Mouse (Mus musculus) left cerebral cortex, postnatal 14 days (tissue): ENCODE results near the gene Acvr1. TPM values are rescaled to one million over a fixed set of nuclear protein-coding genes. Genes with fewer than 3 reads are reported as not detected.

ENCODE experiments used
- DNase-seq, 2 experiments: peaks; one replicate each; pipeline ENCODE4 v3.0.0; 2021 to 2022; ENCODE audit warnings: low spot score in 2 of 2, mixed read lengths in 1 of 2
- intact Hi-C: fragments of 180-260 bp; cut with DNase I; formaldehyde crosslinking; loops from one replicate; pipeline ENCODE4 v1.15.1; 2025
- total RNA-seq, 2 experiments: library from RNA; stranded (reverse); gene quantifications; 2 replicates each; pipeline ENCODE4 v1.2.3; 2021

Gene Acvr1
- total RNA-seq, 2 experiments from 2014 or later, result 32.7 to 33.8 TPM

DNA sequence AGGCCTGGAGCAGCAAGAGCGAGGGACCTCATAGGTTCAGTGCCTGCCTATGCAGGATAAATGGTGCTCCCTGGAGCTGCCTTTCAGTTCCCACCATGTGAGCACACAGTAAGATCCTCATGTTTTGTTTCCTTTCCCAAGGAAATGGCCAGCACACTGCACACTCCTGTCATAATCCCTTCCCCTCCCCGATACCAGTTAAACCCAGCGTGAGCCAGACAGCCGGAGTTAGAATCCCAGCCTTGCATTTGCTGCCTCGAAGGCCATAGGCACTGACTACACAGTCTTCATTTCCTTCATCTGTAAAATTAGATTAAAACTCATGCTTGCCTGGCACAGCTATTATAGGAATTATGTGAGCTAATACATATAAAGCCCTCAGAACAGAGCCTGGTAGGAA is 37.6 kb downstream of the Acvr1 start:
- no peak for DNase-seq
- intact Hi-C loops, result no loop called here

DNA sequence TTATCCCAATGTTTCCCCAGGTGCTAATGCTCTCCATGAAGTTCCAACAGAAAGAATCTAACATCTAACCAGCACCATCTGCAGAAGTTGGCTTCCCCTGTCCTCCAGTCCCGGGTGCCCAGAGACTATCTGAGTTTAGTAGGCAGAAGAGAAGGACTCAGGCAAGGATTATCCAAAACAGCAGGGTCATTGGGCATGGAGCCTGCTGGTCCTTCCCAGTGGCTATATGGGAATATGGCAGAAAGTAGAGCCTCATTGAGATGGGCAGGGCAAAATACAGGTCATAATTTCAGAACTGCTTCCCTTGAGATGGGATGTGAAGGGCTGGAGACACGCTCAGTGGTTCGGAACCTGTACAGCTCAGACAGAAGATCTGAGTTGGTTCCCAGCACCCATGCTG is 39.2 kb downstream of the Acvr1 start:
- intact Hi-C loops, result no loop called here

DNA sequence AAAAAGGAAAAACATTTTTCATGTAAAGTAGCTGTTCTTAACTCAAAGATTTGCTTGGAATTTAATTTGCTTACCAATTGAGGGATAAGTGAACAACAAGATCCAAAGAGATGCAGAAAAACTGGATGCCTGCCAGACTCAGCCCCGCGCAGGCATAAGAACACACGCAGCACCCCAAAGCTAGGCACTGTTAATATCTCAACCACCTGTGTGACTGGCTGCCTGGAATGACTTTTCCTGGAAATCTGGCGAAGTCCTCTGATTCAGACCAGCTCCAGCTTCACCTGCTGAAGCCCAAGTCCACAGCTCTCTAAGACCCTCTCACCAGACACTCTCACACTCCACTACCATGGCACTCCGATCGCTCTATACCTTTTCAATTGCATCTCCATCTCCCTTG is 42.6 kb downstream of the Acvr1 start:
- DNase-seq, result peak; percentile 18 to 49
- intact Hi-C loops, result no loop called here

More for the DNA sequence above, 39.2 kb downstream of the Acvr1 start:
- no peak for DNase-seq

DNA sequence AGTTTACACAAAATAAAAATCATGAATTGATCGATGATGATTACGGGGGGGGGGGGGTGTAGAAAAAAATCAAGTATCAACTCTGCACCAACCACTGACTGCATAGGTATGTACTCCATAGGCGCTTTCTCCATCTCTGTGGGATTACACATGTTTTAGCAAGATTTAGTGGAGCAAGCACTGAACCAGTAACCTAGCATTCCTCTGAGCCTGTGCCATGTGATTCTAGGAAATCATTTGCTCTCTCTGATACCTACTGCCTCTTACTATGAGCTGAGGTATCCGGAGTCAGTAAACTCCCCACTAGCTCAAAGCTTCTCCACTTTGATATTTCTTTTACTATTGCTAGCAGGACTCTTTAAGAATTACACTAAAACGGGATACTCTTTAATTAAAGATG is 43.1 kb downstream of the Acvr1 start:
- no peak for DNase-seq
- intact Hi-C loops, result no loop called here

DNA sequence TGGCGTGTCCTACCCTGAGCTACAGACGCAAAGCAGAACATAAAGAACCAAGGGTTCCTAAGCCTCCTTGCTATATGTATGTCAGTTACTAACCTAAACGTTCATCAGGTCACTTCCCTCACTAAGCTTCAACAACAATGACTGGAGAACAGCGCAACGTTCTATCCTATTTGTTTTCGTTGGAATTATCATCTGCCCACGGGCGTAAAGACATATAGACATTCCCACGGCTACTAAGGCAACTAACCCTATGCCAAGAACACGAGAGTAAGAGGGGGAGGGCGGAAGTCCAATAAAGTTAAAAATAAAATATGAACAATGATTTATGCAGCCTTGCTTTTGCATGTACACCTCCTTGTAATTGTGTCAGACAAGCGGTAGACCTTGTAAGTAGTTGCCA is 43.9 kb downstream of the Acvr1 start:
- no peak for DNase-seq
- intact Hi-C loops, result no loop called here

DNA sequence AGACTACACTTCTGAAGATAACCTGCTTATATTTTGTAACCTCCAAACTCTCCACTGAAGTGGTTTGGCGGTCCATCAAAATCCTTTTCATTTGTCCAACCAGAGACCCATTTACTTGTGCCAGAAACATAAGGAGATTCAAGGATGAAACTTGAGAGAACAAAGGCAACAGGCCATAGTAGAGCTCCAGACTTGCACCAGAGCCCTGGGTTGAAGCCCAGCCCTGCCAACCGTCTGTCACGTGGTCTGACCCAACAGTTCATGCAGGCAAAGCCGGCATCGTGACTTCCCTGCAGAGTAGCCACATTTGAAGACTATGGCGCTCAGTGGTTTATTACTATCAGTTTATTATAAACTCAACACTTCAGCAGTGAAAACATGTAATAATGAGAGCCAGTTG is 45.3 kb downstream of the Acvr1 start:
- intact Hi-C loops, result no loop called here
- no peak for DNase-seq

DNA sequence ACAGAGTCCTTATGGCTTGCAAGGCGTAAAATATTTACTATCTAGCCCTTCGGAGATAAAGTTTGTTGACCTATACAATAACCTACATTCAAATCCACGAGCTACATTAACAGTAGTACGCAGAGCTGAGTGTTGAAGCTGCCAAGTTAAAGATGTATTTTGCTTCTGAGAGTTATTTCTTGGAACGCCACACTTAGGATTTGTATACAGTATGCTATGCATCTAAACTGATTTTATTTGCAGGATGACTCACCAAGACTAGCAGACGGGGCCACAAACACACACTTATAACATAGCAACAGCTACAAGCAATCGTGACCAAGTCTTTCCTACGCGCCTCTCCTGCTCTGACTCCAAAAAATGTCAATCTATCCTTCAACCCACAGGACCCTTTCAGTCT is 46.2 kb downstream of the Acvr1 start:
- DNase-seq, result peak in 1 of 2 experiments; percentile 30
- intact Hi-C loops, result no loop called here

DNA sequence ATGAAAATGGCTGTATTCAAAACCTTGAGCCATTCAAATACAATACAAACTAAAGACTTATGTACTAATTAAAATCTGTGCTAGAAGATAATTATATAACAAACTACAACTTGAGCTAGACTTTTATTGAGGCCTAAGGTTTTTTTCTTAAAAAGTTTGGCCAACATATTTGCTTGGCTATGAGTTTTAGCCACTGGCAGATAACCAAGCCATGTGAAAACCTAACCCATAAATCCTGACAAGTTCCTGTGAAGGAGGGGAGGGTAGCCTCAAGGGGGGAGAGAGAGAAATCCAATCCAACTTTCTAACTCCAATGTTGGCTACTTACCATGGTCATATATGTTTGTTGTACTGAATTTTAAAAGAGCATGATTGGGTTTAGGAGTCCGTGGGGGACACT is 48.4 kb downstream of the Acvr1 start:
- intact Hi-C loops, result no loop called here

DNA sequence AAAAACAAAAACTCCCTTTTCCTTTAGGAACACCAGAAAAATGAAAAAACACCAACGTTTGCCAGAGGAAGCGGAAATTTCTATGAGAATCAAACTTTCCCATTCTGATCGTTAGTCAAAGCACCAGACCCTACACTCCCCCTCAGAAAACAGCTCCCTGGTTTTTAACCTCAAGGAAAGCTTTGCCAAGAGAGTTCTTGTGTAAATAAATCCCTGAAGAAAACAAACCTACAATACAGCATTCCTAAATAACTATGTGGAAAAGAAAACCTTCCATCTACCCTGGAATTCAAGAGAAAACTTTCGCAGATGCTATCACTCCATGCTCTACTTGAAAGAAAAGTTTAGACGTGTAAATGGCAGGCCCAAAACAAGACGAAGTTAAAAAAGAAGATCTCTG is 50.0 kb downstream of the Acvr1 start:
- intact Hi-C loops, result no loop called here
- DNase-seq, result no peak

More for the DNA sequence above, 48.4 kb downstream of the Acvr1 start:
- no peak for DNase-seq

DNA sequence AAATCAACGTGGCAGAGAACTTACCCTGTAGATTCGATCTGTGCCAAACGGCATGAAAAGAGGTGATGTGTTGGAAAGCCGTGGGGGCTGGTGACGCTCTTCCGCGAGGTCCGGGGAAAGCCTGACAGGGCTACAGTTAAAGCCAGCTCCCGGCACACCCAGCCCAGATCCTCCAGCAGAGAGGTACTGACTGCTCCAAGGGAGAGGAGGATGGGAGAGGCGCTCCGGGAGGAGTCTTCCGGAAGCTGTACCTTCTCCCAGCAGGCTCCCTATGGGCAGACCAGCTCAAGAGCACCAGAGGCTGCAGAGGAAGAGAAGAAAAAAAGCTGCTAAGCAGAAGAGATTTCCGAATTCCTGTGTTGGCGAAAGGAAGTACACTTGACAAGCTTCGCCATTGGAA is 51.0 kb downstream of the Acvr1 start:
- no peak for DNase-seq
- intact Hi-C loops, result no loop called here

DNA sequence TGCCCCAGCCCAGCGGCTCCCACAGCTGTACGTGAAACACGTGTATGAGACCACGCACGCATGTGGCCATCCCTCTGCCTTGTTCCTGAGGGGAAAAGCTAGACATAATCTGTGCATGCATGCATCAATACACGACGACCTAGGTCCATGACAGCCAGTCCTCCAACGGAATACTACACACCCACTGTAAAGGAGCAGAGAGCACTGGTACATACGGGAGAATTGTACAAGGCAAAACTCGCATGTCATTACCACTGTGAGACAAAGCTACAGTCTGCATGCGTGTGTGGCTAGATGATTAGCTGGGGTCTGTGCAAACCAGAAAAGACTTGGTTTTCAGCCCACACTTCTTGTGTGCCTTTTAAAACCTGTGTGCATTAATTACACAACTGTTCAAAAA is 52.5 kb downstream of the Acvr1 start:
- DNase-seq, result no peak
- intact Hi-C loops, result no loop called here

DNA sequence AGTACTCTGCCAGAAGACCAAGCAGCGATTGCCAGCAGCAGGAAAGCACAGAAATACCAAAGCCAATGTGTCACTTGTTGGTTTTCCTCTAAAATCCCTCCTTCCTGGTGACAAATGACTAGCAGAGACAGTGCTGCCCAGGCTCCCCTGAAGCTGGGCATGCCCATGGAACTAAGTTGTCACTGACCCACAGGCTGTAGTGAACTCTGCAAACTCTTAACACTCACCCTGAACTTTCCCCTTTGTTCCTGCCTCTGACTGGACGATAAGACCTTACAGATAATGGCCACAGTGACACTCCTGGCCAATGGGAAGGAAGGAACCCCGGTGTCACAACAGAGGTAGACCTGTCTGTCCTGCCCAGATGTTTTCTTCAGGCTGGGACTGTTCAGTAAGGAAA is 53.7 kb downstream of the Acvr1 start:
- no peak for DNase-seq
- intact Hi-C loops, result no loop called here

DNA sequence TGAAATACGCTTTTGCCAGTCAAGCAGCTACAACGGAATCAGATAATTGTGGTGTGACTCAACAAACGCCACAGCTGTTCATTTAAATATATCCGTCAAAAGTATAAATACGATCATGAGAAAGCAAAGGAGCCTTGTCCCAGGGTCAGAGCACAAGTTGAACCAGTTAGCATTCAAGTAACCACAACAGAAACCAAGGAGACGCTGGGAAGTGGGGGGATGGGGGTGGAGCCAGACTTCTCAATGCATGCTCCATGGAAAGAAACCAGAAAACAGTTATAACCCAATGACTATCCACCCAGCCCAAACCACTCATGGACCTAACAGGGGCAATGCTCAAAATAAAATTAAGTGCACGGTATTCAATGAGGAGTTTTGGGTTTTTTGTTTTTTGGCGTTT is 56.8 kb downstream of the Acvr1 start:
- no peak for DNase-seq
- intact Hi-C loops, result no loop called here

DNA sequence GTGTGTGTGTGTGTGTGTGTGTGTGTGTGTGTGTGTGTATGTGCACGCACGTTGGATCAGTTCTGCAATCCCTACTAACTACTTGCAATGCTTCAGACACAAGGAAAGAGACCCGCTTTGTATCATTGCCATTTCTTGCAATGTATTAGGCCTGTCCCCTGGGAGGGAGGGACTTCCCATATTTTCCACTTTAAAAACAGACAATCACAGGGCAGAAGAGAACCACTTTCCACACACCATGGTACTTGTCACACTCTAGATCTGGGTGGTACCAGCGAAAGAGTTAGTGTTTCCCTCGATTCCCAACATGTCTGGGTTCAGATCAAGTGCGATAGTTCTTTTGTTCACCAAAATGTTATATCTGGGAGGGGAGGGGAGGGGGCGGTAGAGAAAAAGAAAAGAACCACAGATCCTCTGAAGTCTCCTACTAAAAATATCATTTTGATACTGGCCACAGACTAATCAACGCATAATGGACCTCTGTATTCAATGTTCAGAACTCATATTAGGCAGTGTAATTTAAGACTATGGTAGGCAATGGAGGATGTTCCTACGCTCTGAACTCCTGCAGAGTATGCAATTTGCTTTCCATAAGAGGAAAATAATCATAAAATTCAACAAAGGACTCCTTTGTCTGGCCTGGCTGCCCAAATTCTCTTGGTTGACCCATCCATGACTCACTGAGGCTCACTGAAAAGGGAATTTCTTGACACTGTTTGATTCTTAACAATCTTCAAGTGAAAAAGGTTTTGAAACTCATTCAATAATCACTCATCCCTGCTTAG is 61.5 kb downstream of the Acvr1 start:
- intact Hi-C loops, result no loop called here
- DNase-seq, result no peak

DNA sequence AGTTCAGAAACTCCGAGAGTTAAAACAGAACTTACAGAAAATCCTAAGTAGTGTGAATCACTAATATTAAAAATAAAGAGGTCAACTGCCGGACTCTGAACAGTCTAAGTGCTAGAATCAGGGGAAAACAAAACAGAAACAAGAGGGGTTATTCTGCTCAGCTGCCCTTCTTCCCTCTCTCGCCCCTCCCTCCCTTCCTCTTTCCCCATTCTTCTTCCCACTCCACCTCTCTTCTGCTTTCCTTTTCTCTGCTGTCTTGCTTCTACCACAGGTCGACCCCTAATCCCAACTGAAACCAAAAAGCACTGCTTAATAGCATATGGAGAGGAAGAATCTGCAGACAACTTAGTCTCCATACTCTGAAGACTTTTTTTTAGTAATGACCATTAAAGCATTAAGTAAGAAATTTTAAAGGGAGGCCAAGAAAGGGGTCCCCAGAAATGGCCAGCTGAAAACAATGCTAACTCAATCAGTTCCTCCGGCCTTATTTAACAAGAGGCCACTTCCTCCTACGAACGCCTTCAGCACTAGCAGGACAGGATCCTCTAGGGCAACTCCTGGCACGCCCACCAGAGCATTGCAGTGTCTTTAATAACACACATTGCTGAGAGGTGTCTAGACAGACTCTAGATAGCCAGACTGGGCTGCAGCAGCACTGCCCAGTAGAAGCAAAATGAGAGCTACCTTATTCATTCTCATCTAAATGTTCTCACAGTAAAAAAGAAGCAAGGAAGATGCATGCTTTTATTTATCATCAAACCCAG is 70.1 kb downstream of the Acvr1 start:
- no peak for DNase-seq
- intact Hi-C loops, result no loop called here

DNA sequence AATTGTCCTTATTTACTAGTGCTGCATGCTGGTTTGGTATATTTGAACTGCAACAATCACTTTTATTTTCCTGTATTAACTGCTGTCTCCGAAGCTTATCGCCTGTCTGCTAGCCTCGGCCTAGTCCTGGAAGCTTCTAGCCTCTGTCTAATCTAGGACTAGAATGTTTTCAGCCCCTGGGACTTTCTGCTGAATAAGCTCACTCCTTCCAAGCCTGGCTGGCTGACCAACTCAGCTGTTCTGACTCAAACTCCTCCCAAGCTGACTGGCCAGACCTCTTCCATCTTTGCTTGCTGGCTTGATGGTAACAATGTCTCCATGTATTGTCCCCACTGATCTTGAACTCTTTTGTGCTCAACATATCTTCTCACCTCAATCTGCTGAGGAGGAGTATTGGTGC is 71.7 kb downstream of the Acvr1 start:
- no peak for DNase-seq
- intact Hi-C loops, result no loop called here

DNA sequence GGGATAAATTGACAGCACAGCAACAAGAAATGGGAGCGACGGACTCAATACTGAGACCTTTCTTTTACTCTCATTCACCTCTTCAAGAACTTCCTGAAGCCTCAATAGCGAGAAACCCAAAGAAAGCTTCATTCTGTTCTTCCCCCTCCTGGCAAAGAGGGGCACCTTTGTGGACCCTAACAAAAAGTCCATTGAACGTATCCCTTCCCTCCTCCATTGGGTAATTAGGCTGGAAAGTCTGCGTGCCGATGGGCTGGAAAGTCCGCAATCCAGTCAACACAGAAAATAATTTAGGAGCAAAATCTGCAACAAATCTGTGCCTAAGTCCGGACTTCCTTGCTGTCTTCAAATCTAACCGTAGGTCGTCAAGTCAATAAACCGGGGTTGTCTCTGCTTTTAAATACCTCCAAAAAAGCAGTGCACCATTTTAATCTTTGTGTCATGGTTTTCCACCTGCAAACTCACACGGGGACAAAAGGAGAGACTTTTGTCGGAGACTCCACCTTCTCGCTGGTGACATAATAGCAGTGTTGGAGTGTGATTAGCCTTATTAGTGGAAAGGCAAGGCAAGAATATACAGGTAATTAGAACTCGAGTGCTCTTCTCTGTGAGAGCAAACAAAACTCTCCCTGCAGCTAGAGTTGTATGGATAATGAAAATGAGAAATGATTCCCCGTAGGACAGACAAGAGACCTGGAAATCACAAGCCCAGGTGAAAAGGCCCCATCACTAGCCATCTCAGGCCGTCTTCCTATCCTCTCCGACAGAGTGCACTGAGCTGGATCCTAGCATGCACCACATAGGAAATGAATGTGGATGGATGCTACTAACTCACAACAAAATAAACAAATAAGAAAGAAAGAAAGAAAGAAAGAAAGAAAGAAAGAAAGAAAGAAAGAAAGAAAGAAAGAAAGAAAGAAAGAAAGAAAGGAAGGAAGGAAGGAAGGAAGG is 73.0 kb downstream of the Acvr1 start:
- intact Hi-C loops, result no loop called here
- DNase-seq, result no peak

DNA sequence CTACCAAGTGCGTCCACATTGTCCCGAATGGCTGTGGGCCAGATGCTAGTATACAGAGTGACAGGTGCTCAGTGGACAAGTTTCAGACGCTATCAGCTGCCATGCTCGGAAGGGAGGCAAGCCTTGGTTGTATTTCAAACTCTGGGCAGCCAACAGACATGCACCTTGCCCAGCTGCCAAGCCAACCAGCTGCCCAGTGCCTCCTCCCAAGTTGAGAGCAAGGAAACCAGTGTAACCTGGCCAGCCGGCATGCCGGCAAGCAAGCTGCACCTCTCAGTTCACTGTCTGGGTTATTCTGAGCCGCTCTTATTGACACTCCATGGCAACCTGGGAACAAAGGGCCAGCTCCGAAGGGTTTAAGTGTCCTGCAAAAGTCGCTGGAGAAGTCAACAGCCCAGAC is 77.7 kb downstream of the Acvr1 start:
- intact Hi-C loops, result no loop called here
- no peak for DNase-seq

DNA sequence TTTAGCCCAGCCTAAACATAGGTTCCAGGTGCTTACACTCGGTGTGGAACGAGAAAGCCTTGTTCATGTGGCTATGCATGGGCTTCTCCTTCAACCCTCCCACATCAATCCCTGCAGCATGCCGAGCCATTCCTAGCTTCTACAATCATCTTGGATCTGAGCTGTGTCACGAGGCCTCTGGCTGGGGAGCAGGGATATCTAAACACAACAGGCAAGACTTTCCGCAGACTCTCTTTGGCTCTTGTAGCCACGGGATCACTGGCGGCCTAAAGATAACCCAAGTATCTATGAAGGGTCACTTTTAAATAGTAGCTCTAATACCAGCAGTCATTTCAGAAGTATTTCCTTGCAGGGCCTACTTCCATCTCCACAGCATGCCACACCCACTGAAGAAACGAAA is 78.6 kb downstream of the Acvr1 start:
- DNase-seq, result no peak
- intact Hi-C loops, result no loop called here

DNA sequence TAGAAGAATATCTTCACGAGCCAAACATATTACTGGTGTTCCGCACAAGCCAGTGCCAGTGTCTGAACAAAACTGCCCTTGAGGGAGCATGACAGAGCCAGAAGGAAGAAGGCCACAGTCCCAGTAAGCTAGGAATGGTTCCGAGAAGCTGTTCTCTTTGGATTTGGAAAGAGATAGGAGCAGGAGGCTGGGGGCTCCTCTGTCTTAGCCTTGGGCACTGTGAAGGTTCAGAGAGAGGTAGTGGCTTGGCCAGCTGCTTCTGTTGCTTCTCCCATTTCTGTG is 79.7 kb downstream of the Acvr1 start:
- no peak for DNase-seq
- intact Hi-C loops, result no loop called here
